Mouse (Mus musculus) brain, adult 2 months (tissue): ENCODE measurements at regions not wholly inside any gene's neighbourhood (a gene's known extent, or its start where the extent isn't known, plus 50 kb on each side); places are given as distances from the start of the nearest gene placed in this dataset.
"Not testable (repeated sequence)": the region's sequence is repeated elsewhere in the genome, so short reads cannot be mapped to it uniquely, and the experiment has no call there.

Experiments
- DNase-seq: peaks from one replicate; pipeline ENCODE4 v3.0.0; 2011; ENCODE audit warnings: low read depth, low spot score

- DNase-seq = no peak
These were observed 56.8 kb downstream of the Sox1 start for GRCm38 (mm10) chr8:12451857-12452256.

GRCm38 (mm10) chr8:12455376-12455775 is 60.3 kb downstream of the Sox1 start:
- DNase-seq = not testable (repeated sequence)

- DNase-seq = no peak
These were observed 61.2 kb downstream of the Sox1 start for GRCm38 (mm10) chr8:12456326-12456725.

- no peak for DNase-seq
These were observed 61.9 kb downstream of the Sox1 start for GRCm38 (mm10) chr8:12457015-12457414.

- DNase-seq = no peak
These were observed 71.8 kb downstream of the Sox1 start for GRCm38 (mm10) chr8:12466845-12467244.

- no peak for DNase-seq
These were observed 72.6 kb downstream of the Sox1 start for GRCm38 (mm10) chr8:12467386-12468326.

- DNase-seq = peak; percentile 15
These were observed 82.6 kb downstream of the Sox1 start for GRCm38 (mm10) chr8:12477449-12478401.

- DNase-seq = peak; percentile 12
These were observed 86.8 kb downstream of the Sox1 start for GRCm38 (mm10) chr8:12481918-12482317.

GRCm38 (mm10) chr8:12483551-12483950 is 88.5 kb downstream of the Sox1 start:
- no peak for DNase-seq

- DNase-seq = no peak
These were observed 87.5 kb upstream of the Spaca7 start for GRCm38 (mm10) chr8:12485326-12485725.

GRCm38 (mm10) chr8:12486331-12487061 is 86.3 kb upstream of the Spaca7 start:
- DNase-seq = peak; percentile 89

- DNase-seq = no peak
These were observed 85.6 kb upstream of the Spaca7 start for GRCm38 (mm10) chr8:12487201-12487600.

- no peak for DNase-seq
These were observed 83.6 kb upstream of the Spaca7 start for GRCm38 (mm10) chr8:12489194-12489593.

- no peak for DNase-seq
These were observed 81.4 kb upstream of the Spaca7 start for GRCm38 (mm10) chr8:12491472-12491871.

- DNase-seq = no peak
These were observed 80.4 kb upstream of the Spaca7 start for GRCm38 (mm10) chr8:12492461-12492860.

GRCm38 (mm10) chr8:12494559-12494958 is 78.3 kb upstream of the Spaca7 start:
- DNase-seq = no peak

- DNase-seq = no peak
These were observed 75.4 kb upstream of the Spaca7 start for GRCm38 (mm10) chr8:12497420-12497819.

GRCm38 (mm10) chr8:12499658-12500057 is 73.2 kb upstream of the Spaca7 start:
- DNase-seq = no peak

- DNase-seq = no peak
These were observed 72.5 kb upstream of the Spaca7 start for GRCm38 (mm10) chr8:12500291-12500690.

GRCm38 (mm10) chr8:12501824-12502223 is 71.0 kb upstream of the Spaca7 start:
- peak; percentile 20 for DNase-seq

- peak; percentile 40 for DNase-seq
These were observed 70.5 kb upstream of the Spaca7 start for GRCm38 (mm10) chr8:12502321-12502775.
